Mouse (Mus musculus) olfactory bulb, adult 2 months (tissue): ENCODE measurements around the gene Srpk1.

Experiments
- CTCF ChIP-seq: fragments of 200-500 bp; IDR thresholded peaks from 2 replicates; pipeline ENCODE4 v1.5.1; 2012; ENCODE audit warnings: low read depth, mild to moderate bottlenecking, low read length, moderate library complexity; ENCODE audit not compliant: insufficient read depth
- POLR2A ChIP-seq: fragments of 200-500 bp; IDR thresholded peaks from 2 replicates; pipeline ENCODE4 v1.6.1; 2012; ENCODE audit warnings: mild to moderate bottlenecking, low read depth, low read length, moderate library complexity; ENCODE audit not compliant: insufficient read depth

DNA sequence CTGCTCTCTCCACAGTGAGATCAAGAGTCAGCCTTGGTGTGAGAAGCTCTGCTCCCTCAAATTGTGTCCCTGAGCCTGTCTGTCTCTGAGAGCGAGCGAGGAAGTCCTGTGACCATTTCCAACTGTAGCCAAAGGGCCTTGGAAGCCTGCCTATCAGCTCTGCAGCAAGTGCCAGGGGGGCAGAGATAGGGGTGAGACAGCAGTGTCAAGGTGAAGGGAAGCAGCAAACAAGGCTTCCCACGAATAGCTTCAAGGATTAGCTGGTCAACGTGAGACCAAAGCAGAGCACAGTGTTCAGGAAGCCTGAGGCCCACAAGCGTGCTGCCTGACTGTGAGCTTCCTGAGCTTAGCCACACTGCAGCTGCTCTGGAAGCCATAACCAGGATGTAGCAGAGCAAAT lies 31.0 kb downstream of the Srpk1 start:
- TF ChIP-seq POLR2A = no peak
- TF ChIP-seq CTCF = no peak
